In the genomic region with DNA sequence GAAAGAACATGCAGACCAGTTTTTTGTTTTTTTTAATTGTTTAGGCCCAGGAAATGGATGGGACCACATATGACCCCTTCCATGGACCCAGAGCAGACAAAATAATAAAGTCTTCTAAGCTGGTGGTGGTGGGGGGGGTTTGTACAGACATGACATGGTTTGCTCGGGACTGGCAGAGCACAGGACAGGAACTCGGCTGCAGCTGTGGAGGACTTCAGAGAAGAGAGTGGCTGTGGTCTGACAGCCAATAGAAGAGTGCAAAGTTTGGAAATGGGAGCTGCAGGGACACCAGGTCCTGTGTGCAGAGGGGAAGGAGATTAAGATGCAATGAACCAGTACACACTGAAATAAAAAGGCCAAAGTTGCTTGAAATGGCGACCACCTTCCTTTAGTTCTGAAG, we compare ENCODE assay signal across 8 mouse cellular contexts. TPM values are rescaled to one million over a fixed set of nuclear protein-coding genes. Genes with fewer than 3 reads are reported as not detected.
DNase-seq lines count a peak whose midpoint lies in the region; ATAC-seq lines count a peak whose summit lies in the region.

No protein-coding gene starts in this region.

- peaks cover 80% of the 10 kb centered on the region for H3K4me1 ChIP-seq in heart, embryonic 10.5 days
- peaks cover 83% of the 10 kb centered on the region for H3K4me1 ChIP-seq in lung, embryonic 16.5 days (replicated peaks; ENCODE audit: control insufficient read depth, insufficient read depth, low read length)
- peaks cover 90% of the 10 kb centered on the region for H3K4me1 ChIP-seq in embryonic facial prominence, embryonic 13.5 days

- H3K36me3 ChIP-seq in heart, embryonic 10.5 days: no peaks in the 10 kb centered on the region
- H3K36me3 ChIP-seq in lung, embryonic 16.5 days (ENCODE audit: control insufficient read depth, insufficient read depth, low read length): no peaks in the 10 kb centered on the region
- no peaks in the 10 kb centered on the region for H3K36me3 ChIP-seq in embryonic facial prominence, embryonic 13.5 days
- H3K36me3 ChIP-seq in macrophage (ENCODE audit: inconsistent target): no peaks in the 10 kb centered on the region

- H3K79me2 ChIP-seq in macrophage (ENCODE audit: inconsistent target): peaks cover 91% of the 10 kb centered on the region

- ATAC-seq in lung, embryonic 16.5 days (ENCODE audit: low read depth): 0 out of 2 replicates have a peak, but pooled peaks have one; percentile 5
- no peak for ATAC-seq in embryonic facial prominence, embryonic 13.5 days (ENCODE audit: insufficient number of reproducible peaks, insufficient read depth, low FRiP score, low TSS enrichment, low read depth)

- H3K9me3 ChIP-seq in heart, embryonic 10.5 days: no peaks in the 10 kb centered on the region
- no peaks in the 10 kb centered on the region for H3K9me3 ChIP-seq in lung, embryonic 16.5 days (ENCODE audit: control insufficient read depth, low read length)
- H3K9me3 ChIP-seq in embryonic facial prominence, embryonic 13.5 days: no peaks in the 10 kb centered on the region

- H3K4me2 ChIP-seq in lung, embryonic 16.5 days (ENCODE audit: low read depth, low read length): 0 out of 2 replicates have a peak overlapping the region, but pooled peaks have one; percentile 15
- H3K4me2 ChIP-seq in embryonic facial prominence, embryonic 13.5 days: no peak overlapping the region

- H3K4me3 ChIP-seq in heart, embryonic 10.5 days: no peak overlapping the region
- H3K4me3 ChIP-seq in lung, embryonic 16.5 days (ENCODE audit: low read length): no peak overlapping the region
- H3K4me3 ChIP-seq in embryonic facial prominence, embryonic 13.5 days: no peak overlapping the region
- H3K4me3 ChIP-seq in macrophage (ENCODE audit: inconsistent target): no peak overlapping the region

- H3K27ac ChIP-seq in heart, embryonic 10.5 days: 0 out of 2 replicates have a peak overlapping the region, but pooled peaks have one; percentile 70
- peak overlapping the region; percentile 86 for H3K27ac ChIP-seq in lung, embryonic 16.5 days (ENCODE audit: low read length)
- peak overlapping the region; percentile 86 for H3K27ac ChIP-seq in embryonic facial prominence, embryonic 13.5 days
- peak overlapping the region; percentile 91 for H3K27ac ChIP-seq in macrophage

- 46% methylated on average over 3 of the region's 3 CpGs for WGBS in heart, embryonic 10.5 days
- 24% methylated on average over 3 of the region's 3 CpGs for WGBS in lung, embryonic 16.5 days
- 33% methylated on average over 3 of the region's 3 CpGs for WGBS in embryonic facial prominence, embryonic 13.5 days
- 9% methylated on average over 3 of the region's 3 CpGs for WGBS in macrophage (ENCODE audit: missing documents)

- H3K9ac ChIP-seq in lung, embryonic 16.5 days (ENCODE audit: low read length): 0 out of 2 replicates have a peak overlapping the region, but pooled peaks have one; percentile 3
- H3K9ac ChIP-seq in embryonic facial prominence, embryonic 13.5 days: no peak overlapping the region

- DNase-seq in heart, embryonic 10.5 days (ENCODE audit: low spot score): no peak
- DNase-seq in heart, postnatal 4 days: no peak
- DNase-seq in lung, postnatal 10 days: no peak
- DNase-seq in cerebellum, adult 18-20 months: no peak
- DNase-seq in ovary, postnatal 10 days (ENCODE audit: low spot score): no peak

- H3K27me3 ChIP-seq in heart, embryonic 10.5 days (ENCODE audit: insufficient read depth, poor library complexity, severe bottlenecking): no peaks in the 10 kb centered on the region
- H3K27me3 ChIP-seq in lung, embryonic 16.5 days (ENCODE audit: control insufficient read depth, insufficient read depth, low read depth, low read length): no peaks in the 10 kb centered on the region
- no peaks in the 10 kb centered on the region for H3K27me3 ChIP-seq in embryonic facial prominence, embryonic 13.5 days

RNA-seq across cellular contexts. Expression of a gene that starts 7.0 kb away (rescaled TPM):
- 42.3 and 58.6 TPM in 2 replicates for polyA plus RNA-seq in heart, embryonic 10.5 days (2016; fragmentation: Nextera tagmentation; extraction: Ambion mirVana)
- 10 to 100 TPM; 25.9 to 28.6 TPM for total RNA-seq in heart, postnatal 4 days (2021)
- 104 TPM in 2 replicates for polyA plus RNA-seq in lung, embryonic 16.5 days (2015; fragmentation: Nextera tagmentation; extraction: Ambion mirVana)
- polyA plus RNA-seq in embryonic facial prominence, embryonic 13.5 days (2015; fragmentation: Nextera tagmentation; extraction: Ambion mirVana): 87.6 and 91.1 TPM in 2 replicates
- total RNA-seq in macrophage (2018; cell fraction: chromatin; rRNA removed): 10 to 100 TPM; 13.5 to 89.6 (median 60.6) TPM
- 10 to 100 TPM; 26.7 to 98.5 (median 51.9) TPM for total RNA-seq in macrophage (2018; cell fraction: cytosol; rRNA removed)
- total RNA-seq in macrophage (2018; cell fraction: nucleus; rRNA removed): 100 to 1,000 TPM in 4 of 26 experiments, 10 to 100 TPM in 22; 29.7 to 119 (median 77.9) TPM
- 51.5 to 93.5 TPM (median 73.8 TPM) in 3 replicates for polyA plus RNA-seq in macrophage (2018)

RNA-seq across cellular contexts. Expression of a gene that starts 54.0 kb away (rescaled TPM):
- polyA plus RNA-seq in heart, embryonic 10.5 days (2016; fragmentation: Nextera tagmentation; extraction: Ambion mirVana): 76.8 and 81.5 TPM in 2 replicates
- 10 to 100 TPM; 15.3 to 17.3 TPM for total RNA-seq in heart, postnatal 4 days (2021)
- polyA plus RNA-seq in lung, embryonic 16.5 days (2015; fragmentation: Nextera tagmentation; extraction: Ambion mirVana): 131 and 132 TPM in 2 replicates
- 99.4 and 119 TPM in 2 replicates for polyA plus RNA-seq in embryonic facial prominence, embryonic 13.5 days (2015; fragmentation: Nextera tagmentation; extraction: Ambion mirVana)
- total RNA-seq in macrophage (2018; cell fraction: chromatin; rRNA removed): 10 to 100 TPM in 2 of 26 experiments, 1 to 10 TPM in 24; 1.2 to 11.1 (median 3.7) TPM
- total RNA-seq in macrophage (2018; cell fraction: cytosol; rRNA removed): 10 to 100 TPM; 12.5 to 33.7 (median 20.3) TPM
- 10 to 100 TPM in 15 of 26 experiments, 1 to 10 TPM in 11; 5.6 to 22.4 (median 11.0) TPM for total RNA-seq in macrophage (2018; cell fraction: nucleus; rRNA removed)
- polyA plus RNA-seq in macrophage (2018): 20.9 to 32.3 TPM (median 29.6 TPM) in 3 replicates
